Mouse (Mus musculus): ENCODE results near the gene Kcnj12. TPM values are rescaled to one million over a fixed set of nuclear protein-coding genes. Genes with fewer than 3 reads are reported as not detected.

Kcnj12 gene
- total RNA-seq (2021) = 1 to 10 TPM; 6.6 to 8.8 TPM
- long read RNA-seq, partial matches to known transcripts = 0 of 5 reads
- long read RNA-seq, other reads (novel, unspliced or antisense) = 2 of 5 reads

GRCm38 (mm10) chr11:61022550-61023391 is at the start of gene Kcnj12:
Gene Kcnj12 (plus strand): TSS chr11:61022564.
- no peak for DNase-seq (ENCODE audit: low spot score in 2 of 2)

DNA sequence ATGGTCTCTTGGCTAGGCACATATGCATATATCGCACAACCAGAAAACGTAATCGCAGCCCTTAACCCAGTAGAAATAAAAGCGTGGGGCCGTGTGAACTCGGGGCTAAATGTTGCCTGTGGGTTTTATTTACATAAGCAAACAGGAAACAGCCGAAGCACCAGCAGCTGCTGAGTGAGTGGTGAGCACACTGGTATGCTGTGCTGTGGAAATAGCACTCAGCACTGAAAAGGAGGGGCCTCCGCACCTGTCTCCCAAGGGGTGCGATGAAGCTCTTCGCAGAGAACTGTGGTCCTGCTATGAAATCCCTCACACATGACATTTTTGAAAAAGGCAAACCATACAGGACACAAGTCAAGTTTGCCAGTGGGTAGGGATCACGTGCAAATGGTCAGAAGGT is 47.3 kb upstream of the Kcnj12 start:
- no peak for DNase-seq (ENCODE audit: low spot score in 2 of 2)

DNA sequence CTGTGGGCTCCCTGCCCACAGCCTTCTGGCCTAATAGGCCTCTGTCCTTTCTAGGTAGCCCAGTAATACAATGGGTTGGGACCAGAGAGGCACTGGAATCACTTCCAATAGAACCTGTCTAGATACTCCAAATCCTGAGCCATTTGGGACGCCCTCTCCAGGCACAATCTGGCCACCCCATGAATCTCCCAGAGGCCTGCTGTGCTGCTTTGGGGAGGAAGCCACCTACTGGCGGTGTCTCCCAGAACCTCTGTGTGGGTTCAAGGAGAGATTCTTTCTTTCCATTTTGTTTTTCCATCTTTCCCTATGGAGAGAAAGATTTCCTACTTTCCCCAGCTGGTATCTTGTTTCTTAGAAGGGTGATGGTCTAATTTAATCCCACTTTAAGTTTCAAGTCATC is 46.1 kb upstream of the Kcnj12 start:
- DNase-seq (ENCODE audit: low spot score in 2 of 2) = no peak

- no peak for DNase-seq (ENCODE audit: low spot score in 2 of 2)
Observed at GRCm38 (mm10) chr11:60976742-60977141, 45.6 kb upstream of the Kcnj12 start.

- DNase-seq (ENCODE audit: low spot score in 2 of 2) = no peak
Observed at GRCm38 (mm10) chr11:60977153-60977552, 45.2 kb upstream of the Kcnj12 start.

GRCm38 (mm10) chr11:60978658-60979057 is 43.7 kb upstream of the Kcnj12 start:
- DNase-seq (ENCODE audit: low spot score in 2 of 2) = no peak

GRCm38 (mm10) chr11:60979788-60980187 is 42.6 kb upstream of the Kcnj12 start:
- no peak for DNase-seq (ENCODE audit: low spot score in 2 of 2)

- no peak for DNase-seq (ENCODE audit: low spot score in 2 of 2)
Observed at GRCm38 (mm10) chr11:60981693-60982486, 40.5 kb upstream of the Kcnj12 start.

- peak; percentile 10 to 50 for DNase-seq (ENCODE audit: low spot score in 2 of 2)
Observed at GRCm38 (mm10) chr11:60984912-60985558, 37.3 kb upstream of the Kcnj12 start.

DNA sequence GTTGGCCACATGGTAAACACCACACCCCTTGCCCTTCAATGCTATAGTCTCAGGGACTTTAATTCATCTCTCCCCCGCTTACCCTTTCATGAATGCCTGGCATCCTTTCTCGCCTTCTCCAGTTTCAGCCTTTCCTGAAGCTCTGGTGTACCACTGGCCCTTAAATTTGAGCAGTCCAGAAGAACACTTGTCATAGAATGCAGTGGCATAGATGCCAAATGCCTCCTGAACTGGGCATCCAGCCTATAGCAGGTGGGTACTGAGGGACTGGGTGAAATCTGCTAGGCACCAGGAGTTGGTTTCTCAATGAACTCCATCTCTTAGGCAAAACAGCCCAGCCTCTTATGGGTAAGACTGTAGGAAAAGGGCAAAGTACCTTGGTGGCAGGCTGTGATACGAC is 31.9 kb upstream of the Kcnj12 start:
- DNase-seq (ENCODE audit: low spot score in 2 of 2) = no peak

DNA sequence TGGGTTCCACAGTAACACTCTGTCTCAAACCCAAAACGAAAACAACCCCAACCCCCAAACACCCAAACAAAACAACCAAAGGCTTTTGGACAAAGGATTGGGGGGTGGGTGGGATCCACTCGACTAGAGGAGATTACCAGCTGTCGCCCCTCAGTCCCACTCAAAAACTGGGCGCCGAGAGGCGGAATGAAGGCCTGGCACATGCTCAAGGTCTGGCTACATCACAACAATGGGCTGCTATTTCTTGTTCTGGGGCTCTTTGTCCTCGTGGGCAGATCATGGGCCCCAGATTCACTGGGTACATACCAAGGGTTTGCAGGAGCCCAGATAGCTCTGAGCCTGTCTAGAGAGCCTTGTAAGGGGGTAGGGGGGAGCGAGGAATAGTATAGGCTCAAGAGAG is 19.6 kb upstream of the Kcnj12 start:
- peak in 1 of 2 experiments; percentile 23 for DNase-seq (ENCODE audit: low spot score in 2 of 2)

DNA sequence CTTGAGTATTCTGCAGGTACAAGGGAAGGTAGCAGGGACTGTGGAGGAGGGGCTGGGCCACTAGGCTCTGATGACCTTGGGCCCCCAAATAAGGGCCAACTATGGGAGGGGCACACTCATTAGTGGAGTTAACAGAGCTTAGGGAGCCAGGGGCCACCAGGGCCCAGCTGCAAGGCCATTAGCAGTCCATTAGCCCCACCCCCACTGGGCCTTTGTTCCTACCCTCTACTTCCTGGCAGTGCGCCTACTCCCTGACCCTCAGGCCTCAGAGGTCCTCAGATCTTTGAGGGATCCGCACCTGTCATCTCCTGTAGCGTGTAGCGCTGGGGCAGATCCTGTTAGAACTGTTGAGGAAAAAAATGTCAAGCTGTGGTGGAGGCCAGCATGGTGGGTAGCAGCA is 18.3 kb upstream of the Kcnj12 start:
- DNase-seq (ENCODE audit: low spot score in 2 of 2) = no peak

DNA sequence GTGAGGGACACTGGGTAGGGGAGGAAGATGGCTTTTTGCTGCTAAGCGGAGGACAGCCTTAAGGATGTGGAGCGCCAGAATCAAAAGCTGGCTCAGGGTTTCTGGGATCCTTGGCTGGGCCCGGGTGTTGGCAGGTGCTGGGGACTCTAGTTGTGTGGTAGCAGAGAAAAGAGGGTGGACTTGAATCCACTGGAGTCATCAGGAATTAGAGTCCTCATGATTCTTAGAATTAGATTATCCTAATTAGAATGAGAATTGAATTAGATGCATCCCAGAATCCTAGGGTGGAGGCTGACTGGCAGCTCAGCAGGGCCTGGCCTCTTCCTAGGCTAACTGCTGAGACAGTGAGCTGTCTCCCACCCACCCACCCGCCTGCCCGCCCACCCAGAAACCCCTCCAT is 17.6 kb upstream of the Kcnj12 start:
- DNase-seq (ENCODE audit: low spot score in 2 of 2) = no peak

- no peak for DNase-seq (ENCODE audit: low spot score in 2 of 2)
Observed at GRCm38 (mm10) chr11:61005345-61005744, 17.0 kb upstream of the Kcnj12 start.

DNA sequence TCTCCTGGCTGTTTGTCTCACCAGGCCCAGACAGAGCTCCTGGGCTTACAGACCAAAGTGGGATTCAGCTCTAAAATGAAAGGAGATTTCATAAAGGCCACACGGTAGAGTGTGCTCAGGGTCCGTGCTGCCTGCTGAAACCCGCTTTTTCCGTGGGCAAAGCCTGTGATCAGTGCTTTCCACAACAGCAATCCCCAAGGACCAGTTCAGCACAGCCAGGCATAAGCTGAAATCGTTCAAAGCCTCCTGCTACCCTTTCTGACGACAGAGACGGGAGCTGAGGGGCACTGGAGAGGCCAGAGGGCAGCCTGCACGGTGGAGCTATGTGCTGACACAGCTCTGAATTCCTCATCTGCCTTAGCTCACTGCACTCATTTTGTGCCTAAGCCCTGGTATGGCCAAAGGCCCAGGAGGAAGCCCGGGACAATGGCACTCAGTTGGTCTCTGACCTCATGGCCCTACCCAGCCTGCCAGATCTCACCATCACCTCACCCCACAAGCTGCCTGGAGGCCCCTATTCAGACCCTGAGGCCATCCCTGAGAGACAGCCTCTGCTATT is 10.5 kb upstream of the Kcnj12 start:
- DNase-seq (ENCODE audit: low spot score in 2 of 2) = peak in 1 of 2 experiments; percentile 10

DNA sequence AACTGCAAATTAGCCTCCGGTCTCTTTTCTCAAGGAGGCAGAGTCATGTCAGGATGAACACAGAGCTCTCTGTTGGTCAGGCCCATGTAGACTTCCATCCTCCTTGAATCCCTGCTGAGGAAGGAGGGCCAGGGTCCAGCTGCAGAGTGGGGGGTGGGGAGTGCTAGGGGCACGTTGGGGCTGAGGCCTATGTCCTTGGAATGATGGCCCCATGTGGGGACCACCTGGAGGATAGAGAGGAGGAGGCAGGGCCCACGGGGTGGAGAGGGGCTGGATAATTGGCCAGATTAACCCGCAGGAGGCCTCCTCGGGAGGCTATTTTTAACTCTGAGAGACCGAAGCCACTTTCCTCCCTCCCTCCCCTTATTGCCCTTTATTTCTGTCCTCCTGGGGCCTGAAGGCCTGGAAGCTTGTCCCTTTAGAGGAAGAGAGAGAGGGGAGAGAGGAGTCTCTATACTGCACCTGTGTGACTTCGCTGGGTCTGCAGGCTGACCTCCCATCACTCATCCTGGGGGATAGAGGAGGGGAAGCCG is 5.4 kb upstream of the Kcnj12 start:
- no peak for DNase-seq (ENCODE audit: low spot score in 2 of 2)

GRCm38 (mm10) chr11:61021129-61021528 is 1.2 kb upstream of the Kcnj12 start:
- DNase-seq (ENCODE audit: low spot score in 2 of 2) = no peak

DNA sequence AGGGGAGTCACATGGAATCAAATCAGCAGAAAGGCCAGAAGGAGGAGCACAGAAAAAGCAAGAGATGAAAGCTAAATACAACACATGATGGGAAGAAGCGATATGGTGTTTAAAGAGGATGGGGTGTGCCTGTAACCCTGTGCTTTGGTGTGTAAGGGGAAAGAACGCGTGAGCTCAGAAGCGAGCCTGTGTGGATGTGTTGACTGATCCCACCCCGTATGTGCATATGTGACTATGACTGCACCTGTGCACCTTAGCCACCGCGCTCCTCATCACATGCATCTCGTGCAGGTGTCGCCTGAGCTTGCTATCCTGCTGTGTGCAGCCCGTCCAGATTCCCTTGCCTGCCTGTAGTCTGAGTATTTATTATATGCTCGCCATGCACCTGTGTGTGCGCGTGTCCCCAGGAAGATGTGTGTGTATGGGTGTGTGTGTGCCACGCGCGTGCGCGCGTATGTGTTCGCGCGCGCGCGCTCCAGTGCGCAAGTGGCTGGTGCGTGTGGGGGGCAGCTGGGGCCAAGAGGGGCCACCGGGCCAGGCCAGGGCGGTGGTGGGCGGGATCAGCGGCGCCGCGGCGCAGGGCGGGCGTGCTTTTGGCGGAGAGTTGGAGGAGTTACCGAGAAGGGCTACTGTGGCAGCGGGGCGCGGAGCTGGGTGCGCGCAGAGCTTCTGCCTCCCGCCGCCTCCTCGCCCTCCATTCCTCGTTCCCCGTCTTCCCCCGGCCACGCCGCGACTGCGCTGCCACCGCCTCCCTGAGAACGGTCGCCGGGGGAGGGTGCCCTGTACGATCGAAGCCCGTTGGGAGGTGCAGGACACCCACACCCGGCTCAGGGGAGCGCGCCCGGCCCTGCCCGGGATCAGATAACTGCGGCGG is 451 bp upstream of the Kcnj12 start:
- DNase-seq (ENCODE audit: low spot score in 2 of 2) = peak; percentile 26 to 42

- no peak for DNase-seq (ENCODE audit: low spot score in 2 of 2)
Observed at GRCm38 (mm10) chr11:61023416-61024200, 1.2 kb downstream of the Kcnj12 start.

All from layer of hippocampus, adult 18-20 months (tissue).